Mouse (Mus musculus) thymus, postnatal 0 days (tissue): Measurements from ENCODE around the gene Cog7. TPM values are rescaled to one million over a fixed set of nuclear protein-coding genes. Genes with fewer than 3 reads are reported as not detected.
A peak's percentile ranks its signal among the peaks of the same experiment; 100 is the strongest.

Source experiments
- DNase-seq: peaks from one replicate; pipeline ENCODE4 v3.0.0-alpha.2; 2015; ENCODE audit warnings: low spot score
- polyA plus RNA-seq: library from polyadenylated mRNA; unstranded; fragments of >200 nt; fragmentation: Nextera tagmentation; extraction: Ambion mirVana; gene quantifications from 2 replicates; pipeline ENCODE4 v1.2.1, GENCODE M21; 2015

The Cog7 gene
- polyA plus RNA-seq, 1 experiment from 2014 or later: 10.9 TPM

- no peak for DNase-seq
These were observed 26.4 kb downstream of the Cog7 start for GRCm38 (mm10) chr7:121954891-121955669.

GRCm38 (mm10) chr7:121947513-121947912 lies 34.0 kb downstream of the Cog7 start:
- DNase-seq: no peak

GRCm38 (mm10) chr7:121946196-121946595 lies 35.3 kb downstream of the Cog7 start:
- no peak for DNase-seq

GRCm38 (mm10) chr7:121942371-121942770 lies 39.1 kb downstream of the Cog7 start:
- no peak for DNase-seq

GRCm38 (mm10) chr7:121941640-121942039 lies 39.9 kb downstream of the Cog7 start:
- DNase-seq: no peak

GRCm38 (mm10) chr7:121941016-121941415 lies 40.5 kb downstream of the Cog7 start:
- no peak for DNase-seq

- peak; percentile 16 for DNase-seq
These were observed 41.8 kb downstream of the Cog7 start for GRCm38 (mm10) chr7:121939729-121940128.

GRCm38 (mm10) chr7:121939244-121939643 lies 42.3 kb downstream of the Cog7 start:
- no peak for DNase-seq

GRCm38 (mm10) chr7:121938124-121938891 lies 43.2 kb downstream of the Cog7 start:
- no peak for DNase-seq

GRCm38 (mm10) chr7:121936861-121937630 lies 44.5 kb downstream of the Cog7 start:
- DNase-seq: no peak

- DNase-seq: no peak
These were observed 45.4 kb downstream of the Cog7 start for GRCm38 (mm10) chr7:121935906-121936794.

GRCm38 (mm10) chr7:121934346-121934745 lies 47.2 kb downstream of the Cog7 start:
- DNase-seq: peak; percentile 49

- no peak for DNase-seq
These were observed 47.8 kb downstream of the Cog7 start for GRCm38 (mm10) chr7:121933675-121934074.

- DNase-seq: no peak
These were observed 50.3 kb downstream of the Cog7 start for GRCm38 (mm10) chr7:121931246-121931645.

GRCm38 (mm10) chr7:121927882-121928281 lies 53.6 kb downstream of the Cog7 start:
- DNase-seq: no peak

GRCm38 (mm10) chr7:121924361-121924760 lies 57.1 kb downstream of the Cog7 start:
- DNase-seq: no peak

GRCm38 (mm10) chr7:121913944-121914343 lies 67.6 kb downstream of the Cog7 start:
- DNase-seq: no peak

GRCm38 (mm10) chr7:121912250-121912649 lies 69.3 kb downstream of the Cog7 start:
- DNase-seq: no peak

GRCm38 (mm10) chr7:121906879-121907278 lies 74.6 kb downstream of the Cog7 start:
- no peak for DNase-seq

- no peak for DNase-seq
These were observed 78.6 kb downstream of the Cog7 start for GRCm38 (mm10) chr7:121902757-121903411.
